Mouse (Mus musculus) adrenal gland, postnatal 25 days (tissue): ENCODE measurements at regions not wholly inside any gene's neighbourhood (a gene's known extent, or its start where the extent isn't known, plus 50 kb on each side); places are given as distances from the start of the nearest gene placed in this dataset.

Experiments
- DNase-seq: peaks from one replicate; pipeline ENCODE4 v3.0.0; 2021; ENCODE audit warnings: mixed read lengths

- no peak for DNase-seq
These were observed 609.9 kb downstream of the Efnb2 start for GRCm38 (mm10) chr8:8051186-8051585.

GRCm38 (mm10) chr8:8050778-8051177, 610.3 kb downstream of the Efnb2 start:
- no peak for DNase-seq

GRCm38 (mm10) chr8:8044926-8045325, 616.1 kb downstream of the Efnb2 start:
- DNase-seq: no peak

GRCm38 (mm10) chr8:8044296-8044695, 616.7 kb downstream of the Efnb2 start:
- no peak for DNase-seq

- no peak for DNase-seq
These were observed 623.1 kb downstream of the Efnb2 start for GRCm38 (mm10) chr8:8037929-8038328.

GRCm38 (mm10) chr8:8011151-8011550, 649.9 kb downstream of the Efnb2 start:
- no peak for DNase-seq

GRCm38 (mm10) chr8:7994905-7995304, 666.1 kb downstream of the Efnb2 start:
- no peak for DNase-seq

- DNase-seq: no peak
These were observed 672.2 kb downstream of the Efnb2 start for GRCm38 (mm10) chr8:7988820-7989219.

- no peak for DNase-seq
These were observed 684.0 kb downstream of the Efnb2 start for GRCm38 (mm10) chr8:7977020-7977419.

GRCm38 (mm10) chr8:7973791-7974190, 687.3 kb downstream of the Efnb2 start:
- DNase-seq: no peak

GRCm38 (mm10) chr8:7964276-7964675, 696.8 kb downstream of the Efnb2 start:
- no peak for DNase-seq

GRCm38 (mm10) chr8:7956745-7957144, 704.3 kb downstream of the Efnb2 start:
- DNase-seq: no peak

GRCm38 (mm10) chr8:7954851-7955250, 706.2 kb downstream of the Efnb2 start:
- DNase-seq: no peak

- no peak for DNase-seq
These were observed 714.9 kb downstream of the Efnb2 start for GRCm38 (mm10) chr8:7945966-7946775.

- DNase-seq: no peak
These were observed 724.4 kb downstream of the Efnb2 start for GRCm38 (mm10) chr8:7936596-7936995.

- DNase-seq: no peak
These were observed 741.6 kb downstream of the Efnb2 start for GRCm38 (mm10) chr8:7919416-7919815.

- DNase-seq: no peak
These were observed 766.7 kb downstream of the Efnb2 start for GRCm38 (mm10) chr8:7894338-7894737.

- DNase-seq: no peak
These were observed 807.9 kb downstream of the Efnb2 start for GRCm38 (mm10) chr8:7853169-7853568.

GRCm38 (mm10) chr8:7850573-7850972, 810.5 kb downstream of the Efnb2 start:
- no peak for DNase-seq

GRCm38 (mm10) chr8:7831948-7832347, 829.1 kb downstream of the Efnb2 start:
- DNase-seq: no peak

GRCm38 (mm10) chr8:7827811-7828210, 833.2 kb downstream of the Efnb2 start:
- DNase-seq: no peak

- DNase-seq: no peak
These were observed 852.6 kb downstream of the Efnb2 start for GRCm38 (mm10) chr8:7808395-7808794.

GRCm38 (mm10) chr8:7799221-7799620, 861.8 kb downstream of the Efnb2 start:
- no peak for DNase-seq

- no peak for DNase-seq
These were observed 864.9 kb downstream of the Efnb2 start for GRCm38 (mm10) chr8:7796156-7796555.
